ENCODE assay signal across 10 mouse cellular contexts in the genomic region with DNA sequence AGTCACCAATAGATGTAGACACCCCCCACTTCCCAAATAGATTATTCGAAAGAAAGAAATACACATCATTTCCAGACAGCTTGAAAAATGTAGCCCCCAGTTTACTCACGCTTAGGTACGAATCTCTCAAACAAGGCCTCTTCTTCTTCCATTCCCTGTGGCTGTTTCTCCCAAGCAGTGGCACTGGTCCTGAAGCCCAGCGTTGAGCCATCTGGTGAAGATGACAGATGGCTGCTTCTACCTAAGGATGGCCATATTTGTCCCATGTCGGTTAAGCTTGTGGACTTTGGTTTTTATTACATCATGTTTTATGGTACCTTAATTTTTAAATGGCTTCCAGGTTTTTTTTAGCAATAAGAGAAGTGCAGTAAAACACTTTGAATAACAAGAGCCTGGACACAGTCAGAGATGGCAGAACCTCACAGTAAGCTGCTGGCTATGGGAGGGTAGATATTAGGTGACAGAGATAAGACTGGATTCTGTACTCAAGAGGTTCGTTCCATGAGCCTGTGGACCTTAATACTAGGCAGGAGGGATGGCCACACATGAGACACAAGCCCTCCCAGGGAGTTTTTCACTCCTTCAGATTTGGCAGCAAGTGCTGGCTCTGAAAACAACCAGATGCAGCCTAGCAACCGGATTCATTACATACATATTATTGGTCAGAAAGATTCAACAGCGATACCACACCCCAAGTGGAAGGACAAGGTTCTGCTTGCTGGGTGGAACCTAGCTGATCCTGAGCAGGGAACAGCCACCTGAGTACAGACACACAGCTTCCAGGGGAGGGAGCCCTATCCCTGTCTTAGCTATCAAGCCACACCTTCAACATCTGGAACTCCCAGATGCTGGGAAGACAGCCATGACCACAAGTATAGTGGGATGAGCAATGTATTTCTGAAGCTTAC. TPM values are rescaled to one million over a fixed set of nuclear protein-coding genes. Genes with fewer than 3 reads are reported as not detected.
DNase-seq lines count a peak whose midpoint lies in the region; ATAC-seq and TF ChIP-seq lines count a peak whose summit lies in the region.
"Had no signal": no experiment of that assay in that cellular context is flagged by ENCODE, and none has a peak within 500 bp of the region (broad histone marks: within the 10 kb centered on the region; RNA-seq: fewer than 3 reads in every experiment).

No protein-coding gene starts in this region.

- TF ChIP-seq CTCF in forebrain, postnatal 0 days (IDR thresholded peaks at IDR 0.05; ENCODE audit: low read depth): peak; percentile 33; the same call in 1 of the 2 replicates

- H3K4me2 ChIP-seq in forebrain, postnatal 0 days (ENCODE audit: low read depth): no peak overlapping the region
- H3K4me2 ChIP-seq in embryonic facial prominence, embryonic 14.5 days (ENCODE audit: low read depth, low read length): no peak overlapping the region
- H3K4me2 ChIP-seq: embryonic facial prominence, embryonic 13.5 days; limb, embryonic 15.5 days had no signal

- H3K4me1 ChIP-seq in forebrain, postnatal 0 days (ENCODE audit: insufficient read depth): no peaks in the 10 kb centered on the region
- H3K4me1 ChIP-seq in forebrain, embryonic 10.5 days: no peaks in the 10 kb centered on the region
- H3K4me1 ChIP-seq in embryonic facial prominence, embryonic 14.5 days (ENCODE audit: control insufficient read depth, insufficient read depth, low read length): no peaks in the 10 kb centered on the region; the same call in 1 of the 2 replicates
- H3K4me1 ChIP-seq: embryonic facial prominence, embryonic 13.5 days had no signal

- peak; percentile 56 for ATAC-seq in forebrain, postnatal 0 days
- ATAC-seq in embryonic facial prominence, embryonic 14.5 days (ENCODE audit: low read depth): peak; percentile 79

- no peaks in the 10 kb centered on the region for H3K9me3 ChIP-seq in forebrain, postnatal 0 days (ENCODE audit: low read length)
- no peaks in the 10 kb centered on the region for H3K9me3 ChIP-seq in forebrain, embryonic 10.5 days
- no peaks in the 10 kb centered on the region for H3K9me3 ChIP-seq in embryonic facial prominence, embryonic 14.5 days (ENCODE audit: control insufficient read depth, low read length)
- H3K9me3 ChIP-seq: embryonic facial prominence, embryonic 13.5 days; limb, embryonic 15.5 days had no signal

- H3K27ac ChIP-seq in forebrain, postnatal 0 days (ENCODE audit: low read depth, low read length): no peak overlapping the region
- H3K27ac ChIP-seq in forebrain, embryonic 10.5 days: no peak overlapping the region
- H3K27ac ChIP-seq in embryonic facial prominence, embryonic 14.5 days (replicated peaks; ENCODE audit: low read depth, low read length): no peak overlapping the region
- H3K27ac ChIP-seq: embryonic facial prominence, embryonic 13.5 days; limb, embryonic 15.5 days had no signal

- H3K4me3 ChIP-seq in forebrain, postnatal 0 days (ENCODE audit: low read depth, low read length): no peak overlapping the region
- no peak overlapping the region for H3K4me3 ChIP-seq in forebrain, embryonic 10.5 days
- no peak overlapping the region for H3K4me3 ChIP-seq in embryonic facial prominence, embryonic 14.5 days (ENCODE audit: low read depth, low read length)
- H3K4me3 ChIP-seq: embryonic facial prominence, embryonic 13.5 days; limb, embryonic 15.5 days had no signal

- H3K9ac ChIP-seq in forebrain, postnatal 0 days: no peak overlapping the region
- H3K9ac ChIP-seq in embryonic facial prominence, embryonic 14.5 days (ENCODE audit: low read depth, low read length): no peak overlapping the region
- H3K9ac ChIP-seq: embryonic facial prominence, embryonic 13.5 days; limb, embryonic 15.5 days had no signal

- peak; percentile 51 for DNase-seq in forebrain, postnatal 0 days
- DNase-seq in forebrain, embryonic 10.5 days (ENCODE audit: extremely low spot score, low spot score): no peak
- DNase-seq in 416B (ENCODE audit: low read depth): peak; percentile 3
- DNase-seq in embryonic facial prominence, embryonic 14.5 days (ENCODE audit: low spot score): peak; percentile 73
- DNase-seq in layer of hippocampus, adult 9-10 months (ENCODE audit: low spot score): peak; percentile 16
- no peak for DNase-seq in thymus, postnatal 10 days (ENCODE audit: low spot score in 2 of 2)
- DNase-seq in B cell, adult 2 months: no peak
- DNase-seq in thymus, adult 18-20 months: no peak

- 67% methylated on average over 8 of the region's 8 CpGs for WGBS in forebrain, postnatal 0 days
- WGBS in forebrain, embryonic 10.5 days: 85% methylated on average over 8 of the region's 8 CpGs
- WGBS in embryonic facial prominence, embryonic 14.5 days: 69% methylated on average over 8 of the region's 8 CpGs

- H3K36me3 ChIP-seq in forebrain, postnatal 0 days (ENCODE audit: insufficient read depth): no peaks in the 10 kb centered on the region
- H3K36me3 ChIP-seq in forebrain, embryonic 10.5 days (replicated peaks): no peaks in the 10 kb centered on the region
- H3K36me3 ChIP-seq in embryonic facial prominence, embryonic 14.5 days (ENCODE audit: control insufficient read depth, insufficient read depth, low read length): no peaks in the 10 kb centered on the region
- H3K36me3 ChIP-seq: embryonic facial prominence, embryonic 13.5 days; limb, embryonic 15.5 days had no signal

- no peaks in the 10 kb centered on the region for H3K27me3 ChIP-seq in forebrain, postnatal 0 days (ENCODE audit: insufficient read depth, low read length)
- no peaks in the 10 kb centered on the region for H3K27me3 ChIP-seq in forebrain, embryonic 10.5 days (ENCODE audit: poor library complexity, severe bottlenecking)
- H3K27me3 ChIP-seq in embryonic facial prominence, embryonic 14.5 days (replicated peaks; ENCODE audit: control insufficient read depth, insufficient read depth, low read length): no peaks in the 10 kb centered on the region; the same call in 1 of the 2 replicates
- H3K27me3 ChIP-seq: embryonic facial prominence, embryonic 13.5 days; limb, embryonic 15.5 days had no signal

RNA-seq across cellular contexts. Expression of a gene that starts 59.4 kb away (rescaled TPM):
- 0.10 and 0.15 TPM in 2 replicates for total RNA-seq in forebrain, postnatal 0 days (2014; rRNA removed)
- polyA plus RNA-seq in forebrain, postnatal 0 days (2015; fragmentation: Nextera tagmentation; extraction: Ambion mirVana): 0.15 and 0.16 TPM in 2 replicates
- 0.20 and 0.38 TPM in 2 replicates for polyA plus RNA-seq in forebrain, embryonic 10.5 days (2016; fragmentation: Nextera tagmentation; extraction: Ambion mirVana)
- polyA plus RNA-seq in embryonic facial prominence, embryonic 14.5 days (2014; fragmentation: Nextera tagmentation; extraction: Ambion mirVana): 2.5 and 2.8 TPM in 2 replicates

Comparison
In these comparisons a context has a peak if more than half of its experiments do, and no peak if none do; other contexts are left out.
1. DNase-seq: peak in forebrain, postnatal 0 days (single experiment), 416B (single experiment), embryonic facial prominence, embryonic 14.5 days (single experiment) and layer of hippocampus, adult 9-10 months (single experiment); none in forebrain, embryonic 10.5 days (single experiment), thymus, postnatal 10 days (0 of 2), B cell, adult 2 months (0 of 2) and thymus, adult 18-20 months (0 of 2).